Mouse (Mus musculus): ENCODE data around the gene Rnf44.

Gene Rnf44

GRCm38 (mm10) chr13:54693558-54694347 lies at the start of gene Rnf44:
Gene Rnf44 (minus strand): TSS chr13:54693907.
- WGBS = under 1% methylated on average over 90 of the region's 92 CpGs

GRCm38 (mm10) chr13:54738213-54738601 lies 44.5 kb upstream of the Rnf44 start:
- 9% methylated on average over 34 of the region's 34 CpGs for WGBS

- WGBS = 5% methylated on average over 87 of the region's 87 CpGs
These were observed 43.9 kb upstream of the Rnf44 start for GRCm38 (mm10) chr13:54737488-54738212.

- 40% methylated on average over 3 of the region's 3 CpGs for WGBS
These were observed 43.2 kb upstream of the Rnf44 start for GRCm38 (mm10) chr13:54736931-54737330.

GRCm38 (mm10) chr13:54726131-54726530 lies 32.4 kb upstream of the Rnf44 start:
- WGBS = 60% methylated on average over 11 of the region's 11 CpGs

GRCm38 (mm10) chr13:54723143-54723542 lies 29.4 kb upstream of the Rnf44 start:
- WGBS = 93% methylated on average over 3 of the region's 3 CpGs

- 5% methylated on average over 5 of the region's 5 CpGs for WGBS
These were observed 23.2 kb upstream of the Rnf44 start for GRCm38 (mm10) chr13:54716916-54717315.

GRCm38 (mm10) chr13:54714996-54715395 lies 21.3 kb upstream of the Rnf44 start:
- 75% methylated on average over 10 of the region's 10 CpGs for WGBS

- WGBS = 54% methylated on average over 4 of the region's 4 CpGs
These were observed 20.7 kb upstream of the Rnf44 start for GRCm38 (mm10) chr13:54714393-54714792.

- WGBS = 77% methylated on average over 3 of the region's 3 CpGs
These were observed 17.2 kb upstream of the Rnf44 start for GRCm38 (mm10) chr13:54710866-54711265.

GRCm38 (mm10) chr13:54704890-54705289 lies 11.2 kb upstream of the Rnf44 start:
- 67% methylated on average over 6 of the region's 6 CpGs for WGBS

- 72% methylated on average over 7 of the region's 7 CpGs for WGBS
These were observed 8.8 kb upstream of the Rnf44 start for GRCm38 (mm10) chr13:54702507-54702906.

- WGBS = 75% methylated on average over 5 of the region's 5 CpGs
These were observed 7.5 kb upstream of the Rnf44 start, which contains the start of gene Cdhr2 for GRCm38 (mm10) chr13:54701243-54701642. Gene Cdhr2 (plus strand): TSS chr13:54701461.

- WGBS = 90% methylated on average over 11 of the region's 11 CpGs
These were observed 1.9 kb upstream of the Rnf44 start for GRCm38 (mm10) chr13:54695479-54696230.

- WGBS = 14% methylated on average over 26 of the region's 26 CpGs
These were observed 797 bp upstream of the Rnf44 start for GRCm38 (mm10) chr13:54694348-54695060.

GRCm38 (mm10) chr13:54692711-54693557 lies 773 bp downstream of the Rnf44 start:
- 4% methylated on average over 21 of the region's 21 CpGs for whole genome bisulfite sequencing

GRCm38 (mm10) chr13:54690151-54690740 lies 3.5 kb downstream of the Rnf44 start:
- WGBS = 83% methylated on average over 8 of the region's 8 CpGs

- under 1% methylated on average over 82 of the region's 82 CpGs for WGBS
These were observed 5.9 kb downstream of the Rnf44 start for GRCm38 (mm10) chr13:54687575-54688424.

GRCm38 (mm10) chr13:54687096-54687495 lies 6.6 kb downstream of the Rnf44 start:
- whole genome bisulfite sequencing = under 1% methylated on average over 35 of the region's 35 CpGs

All from cerebral cortex, adult 2 months (tissue).